In the genomic region with DNA sequence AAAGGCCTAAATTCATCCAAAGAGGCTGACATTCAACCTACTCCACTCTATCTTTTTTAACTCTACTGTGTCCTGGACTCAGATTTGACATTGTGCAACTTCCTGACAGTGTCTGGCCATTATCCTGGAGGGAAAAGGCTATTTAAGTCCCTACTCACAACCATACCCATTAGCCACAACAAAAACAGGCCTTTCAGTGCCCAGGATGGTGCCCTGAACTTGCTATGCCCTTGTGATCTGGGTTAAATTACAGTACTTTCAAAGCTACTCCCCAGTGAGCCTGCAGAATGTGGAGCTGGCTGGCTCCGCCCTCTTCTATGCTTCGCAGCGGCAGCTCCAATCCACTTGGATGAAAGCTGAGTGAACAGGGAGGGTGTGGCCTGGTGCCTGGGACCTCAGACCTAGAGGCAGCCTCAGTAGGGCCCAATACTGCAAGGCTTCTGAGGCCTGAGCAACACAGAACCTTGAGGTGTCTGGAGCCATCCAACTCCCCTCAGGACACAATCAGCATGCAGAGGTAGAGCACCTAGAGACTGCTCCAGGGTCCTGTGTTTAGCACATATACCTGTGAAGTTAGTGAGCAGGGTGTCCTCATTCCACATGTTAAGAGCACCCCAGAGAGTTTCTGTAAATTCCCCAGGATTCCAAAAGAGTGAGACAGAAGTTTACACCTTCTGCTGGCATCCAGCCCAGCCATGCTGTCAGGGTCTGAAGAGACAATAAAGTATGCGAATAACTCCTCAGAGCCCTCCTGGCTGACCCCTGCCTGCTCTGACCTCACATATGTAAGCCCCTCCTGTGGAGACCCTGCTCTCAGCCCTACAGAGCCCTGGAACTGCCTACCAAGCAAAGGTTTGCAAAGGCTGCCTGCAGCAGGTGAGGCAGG, we compare ENCODE assay signal across 8 mouse cellular contexts. TPM values are rescaled to one million over a fixed set of nuclear protein-coding genes. Genes with fewer than 3 reads are reported as not detected.
A peak's percentile ranks its signal among the peaks of the same experiment; 100 is the strongest.
DNase-seq lines count a peak whose midpoint lies in the region; ATAC-seq lines count a peak whose summit lies in the region.
"Had no signal": no experiment of that assay in that cellular context is flagged by ENCODE, and none has a peak within 500 bp of the region (broad histone marks: within the 10 kb centered on the region; RNA-seq: fewer than 3 reads in every experiment).

No protein-coding gene starts in this region.

- H3K36me3 ChIP-seq in forebrain, embryonic 10.5 days (replicated peaks): no peaks in the 10 kb centered on the region
- no peaks in the 10 kb centered on the region for H3K36me3 ChIP-seq in limb, embryonic 10.5 days
- H3K36me3 ChIP-seq in midbrain, embryonic 13.5 days: no peaks in the 10 kb centered on the region

- WGBS in forebrain, embryonic 10.5 days: 27% methylated on average over 4 of the region's 4 CpGs
- 18% methylated on average over 4 of the region's 4 CpGs for WGBS in limb, embryonic 10.5 days
- WGBS in midbrain, embryonic 13.5 days: 18% methylated on average over 4 of the region's 4 CpGs

- peaks cover 36% of the 10 kb centered on the region for H3K4me1 ChIP-seq in forebrain, embryonic 10.5 days
- peaks cover 27% of the 10 kb centered on the region for H3K4me1 ChIP-seq in limb, embryonic 10.5 days
- H3K4me1 ChIP-seq in midbrain, embryonic 13.5 days (replicated peaks): peaks cover 20% of the 10 kb centered on the region

- no peak overlapping the region for H3K4me3 ChIP-seq in forebrain, embryonic 10.5 days
- H3K4me3 ChIP-seq in limb, embryonic 10.5 days: no peak overlapping the region
- H3K4me3 ChIP-seq in midbrain, embryonic 13.5 days (replicated peaks): no peak overlapping the region
- H3K4me3 ChIP-seq: erythroblast, embryonic 14.5 days had no signal

- peak; percentile 73 for DNase-seq in adrenal gland, postnatal 14 days
- DNase-seq in forebrain, embryonic 10.5 days (ENCODE audit: extremely low spot score, low spot score): peak; percentile 44
- peak; percentile 53 for DNase-seq in heart, postnatal 25 days (ENCODE audit: low spot score)
- DNase-seq in limb, embryonic 10.5 days (ENCODE audit: low spot score): peak; percentile 63
- DNase-seq in layer of hippocampus, adult 8-10 months (ENCODE audit: low spot score in 2 of 2): no peak
- DNase-seq in layer of hippocampus, postnatal 36 days: no peak

- no peaks in the 10 kb centered on the region for H3K9me3 ChIP-seq in forebrain, embryonic 10.5 days
- no peaks in the 10 kb centered on the region for H3K9me3 ChIP-seq in limb, embryonic 10.5 days (replicated peaks)
- no peaks in the 10 kb centered on the region for H3K9me3 ChIP-seq in midbrain, embryonic 13.5 days

- ATAC-seq in midbrain, embryonic 13.5 days: peak; percentile 77

- H3K9ac ChIP-seq in midbrain, embryonic 13.5 days (replicated peaks): no peak overlapping the region

- H3K27ac ChIP-seq in forebrain, embryonic 10.5 days: peak overlapping the region; percentile 80
- peak overlapping the region; percentile 72 for H3K27ac ChIP-seq in limb, embryonic 10.5 days
- peak overlapping the region; percentile 60; the same call in 1 of the 2 replicates for H3K27ac ChIP-seq in midbrain, embryonic 13.5 days

- intact Hi-C loops in heart, postnatal 25 days (cut with DNase I): loop anchor here (5.0 kb wide), 2 partner anchors 37 to 57 kb away; no protein-coding TSS in a partner anchor

- no peak overlapping the region for H3K4me2 ChIP-seq in midbrain, embryonic 13.5 days (replicated peaks)

- H3K27me3 ChIP-seq in forebrain, embryonic 10.5 days (ENCODE audit: poor library complexity, severe bottlenecking): no peaks in the 10 kb centered on the region
- no peaks in the 10 kb centered on the region for H3K27me3 ChIP-seq in limb, embryonic 10.5 days (ENCODE audit: low read depth, poor library complexity, severe bottlenecking)
- no peaks in the 10 kb centered on the region for H3K27me3 ChIP-seq in midbrain, embryonic 13.5 days

RNA-seq across cellular contexts. Expression of gene Afdn, which starts 60.0 kb away (rescaled TPM):
- 121 and 133 TPM in 2 replicates for total RNA-seq in adrenal gland, postnatal 14 days (2021)
- polyA plus RNA-seq in forebrain, embryonic 10.5 days (2016; fragmentation: Nextera tagmentation; extraction: Ambion mirVana): 80.9 and 82.9 TPM in 2 replicates
- 10 to 100 TPM; 87.9 to 96.9 TPM for total RNA-seq in heart, postnatal 25 days (2021)
- 65.6 and 70.2 TPM in 2 replicates for polyA plus RNA-seq in limb, embryonic 10.5 days (2016; fragmentation: Nextera tagmentation; extraction: Ambion mirVana)
- 158 and 165 TPM in 2 replicates for polyA plus RNA-seq in midbrain, embryonic 13.5 days (2015; fragmentation: Nextera tagmentation; extraction: Ambion mirVana)
- 100 to 1,000 TPM; 105 to 120 (median 113) TPM for total RNA-seq in layer of hippocampus, adult 8-10 months (2022)
- 100 to 1,000 TPM; 106 to 112 TPM for total RNA-seq in layer of hippocampus, postnatal 36 days (2021)
- polyA plus RNA-seq: erythroblast, embryonic 14.5 days had no signal

Comparison
In these comparisons a context has a peak if more than half of its experiments do, and no peak if none do; other contexts are left out.
1. DNase-seq: peak in adrenal gland, postnatal 14 days (single experiment), forebrain, embryonic 10.5 days (single experiment), heart, postnatal 25 days (single experiment) and limb, embryonic 10.5 days (single experiment); none in layer of hippocampus, adult 8-10 months (0 of 2) and layer of hippocampus, postnatal 36 days (0 of 2).
2. Peak in every context shown above with its lines, with median percentiles within 50 percentile points of each other: H3K27ac ChIP-seq.